Mouse (Mus musculus) hindbrain, postnatal 0 days (tissue): ENCODE measurements around the gene Unc93a. TPM values are rescaled to one million over a fixed set of nuclear protein-coding genes. Genes with fewer than 3 reads are reported as not detected.
A peak's percentile ranks its signal among the peaks of the same experiment; 100 is the strongest.
"Not testable (repeated sequence)": the region's sequence is repeated elsewhere in the genome, so short reads cannot be mapped to it uniquely, and the experiment has no call there.

Experiments used
- ATAC-seq: fragments of 200-750 bp; cut with Nextera tagmentation; 2 replicates; pipeline ENCODE4 v1.8.0; 2017; ENCODE audit warnings: mild to moderate bottlenecking, moderate TSS enrichment, moderate library complexity
- DNase-seq: peaks from one replicate; pipeline ENCODE4 v3.0.0-alpha.2; 2015; ENCODE audit warnings: low spot score
- H3K27ac ChIP-seq: fragments of 300-500 bp; sonication (generic); 2 replicates; pipeline ENCODE4 v1.5.1; 2014; ENCODE audit warnings: mild to moderate bottlenecking
- H3K27me3 ChIP-seq: fragments of 300-500 bp; sonication (generic); 2 replicates; pipeline ENCODE4 v1.6.1; 2014; ENCODE audit warnings: low read length, mixed read lengths; ENCODE audit not compliant: insufficient read depth
- H3K36me3 ChIP-seq: fragments of 300-500 bp; sonication (generic); 2 replicates; pipeline ENCODE4 v1.6.1; 2014; ENCODE audit warnings: low read length, mixed read lengths; ENCODE audit not compliant: insufficient read depth
- H3K4me1 ChIP-seq: fragments of 300-500 bp; sonication (generic); 2 replicates; pipeline ENCODE4 v1.6.1; 2014; ENCODE audit warnings: antibody characterized with exemption, low read length, mixed read lengths; ENCODE audit not compliant: insufficient read depth
- H3K4me2 ChIP-seq: fragments of 300-500 bp; sonication (generic); 2 replicates; pipeline ENCODE4 v1.6.1; 2014; ENCODE audit warnings: low read depth, mild to moderate bottlenecking, low read length, moderate library complexity, mixed read lengths
- H3K4me3 ChIP-seq: fragments of 300-500 bp; sonication (generic); 2 replicates; pipeline ENCODE4 v1.5.1; 2014; ENCODE audit warnings: low read length
- H3K9ac ChIP-seq: fragments of 300-500 bp; sonication (generic); replicated peaks from 2 replicates; pipeline ENCODE4 v1.6.1; 2014; ENCODE audit warnings: mild to moderate bottlenecking, low read length, moderate library complexity, mixed read lengths
- H3K9me3 ChIP-seq: fragments of 300-500 bp; sonication (generic); 2 replicates; pipeline ENCODE4 v1.6.1; 2016; ENCODE audit warnings: low read length, mixed read lengths
- WGBS: fragments of 180-500 bp; shearing (Covaris S2); extraction: QIAGEN DNeasy Blood & Tissue Kit; methylation state at CpG from one replicate; pipeline ENCODE4 v1.1.7; 2014; 5-methylcytosine and 5-hydroxymethylcytosine counted together
- polyA plus RNA-seq: library from polyadenylated mRNA; unstranded; fragments of >200 nt; fragmentation: Nextera tagmentation; extraction: Ambion mirVana; gene quantifications from 2 replicates; pipeline ENCODE4 v1.2.1, GENCODE M21; 2015
- total RNA-seq: library from RNA; depleted of rRNA; stranded (reverse); fragments of >200 nt; gene quantifications from 2 replicates; pipeline ENCODE4 v1.2.3, GENCODE M21; 2014; rRNA removed

The Unc93a gene
- total and polyA plus RNA-seq, 2 experiments from 2014 or later = 0.08 TPM; not detected in 1

GRCm38 (mm10) chr17:13092100-13092764, 39.4 kb downstream of the Unc93a start:
- H3K36me3 ChIP-seq, H3K27me3 ChIP-seq, H3K4me2 ChIP-seq, H3K27ac ChIP-seq, H3K4me3 ChIP-seq, ATAC-seq, DNase-seq, H3K9ac ChIP-seq, H3K4me1 ChIP-seq, H3K9me3 ChIP-seq: not testable (repeated sequence)
- WGBS = 55% methylated on average over 5 of the region's 8 CpGs

- not testable (repeated sequence) for H3K27me3 ChIP-seq, H3K4me3 ChIP-seq, H3K9ac ChIP-seq, DNase-seq, H3K4me2 ChIP-seq, ATAC-seq, H3K27ac ChIP-seq, H3K4me1 ChIP-seq, H3K36me3 ChIP-seq, H3K9me3 ChIP-seq
- WGBS = no CpG with 5 or more reads among the region's 1 CpGs
Observed at GRCm38 (mm10) chr17:13091510-13091909, 40.1 kb downstream of the Unc93a start.

GRCm38 (mm10) chr17:13069227-13069626, 62.4 kb downstream of the Unc93a start:
- not testable (repeated sequence) for DNase-seq, H3K4me3 ChIP-seq, H3K9ac ChIP-seq, H3K27ac ChIP-seq, H3K36me3 ChIP-seq, H3K4me2 ChIP-seq, ATAC-seq, H3K9me3 ChIP-seq, H3K27me3 ChIP-seq, H3K4me1 ChIP-seq
- WGBS = 70% methylated on average over 3 of the region's 5 CpGs

- H3K4me3 ChIP-seq, H3K27me3 ChIP-seq, H3K27ac ChIP-seq, H3K4me1 ChIP-seq, ATAC-seq, DNase-seq, H3K4me2 ChIP-seq, H3K9ac ChIP-seq, H3K36me3 ChIP-seq, H3K9me3 ChIP-seq: not testable (repeated sequence)
- no CpG with 5 or more reads among the region's 4 CpGs for WGBS
Observed at GRCm38 (mm10) chr17:13067864-13068385, 63.7 kb downstream of the Unc93a start.

- ATAC-seq = peak; percentile 27; the same call in 1 of the 2 replicates
Observed at GRCm38 (mm10) chr17:13062882-13063281, 68.7 kb downstream of the Unc93a start.

GRCm38 (mm10) chr17:13060804-13061203, 70.8 kb downstream of the Unc93a start, which contains the start of gene Tcp10b:
Tcp10b (plus strand) TSS chr17:13061104.
- H3K27ac ChIP-seq, DNase-seq, H3K4me3 ChIP-seq, H3K4me1 ChIP-seq, H3K9ac ChIP-seq, H3K27me3 ChIP-seq, H3K4me2 ChIP-seq, H3K9me3 ChIP-seq, ATAC-seq, H3K36me3 ChIP-seq: not testable (repeated sequence)
- 93% methylated on average over 4 of the region's 4 CpGs for WGBS

More at GRCm38 (mm10) chr17:13062882-13063281, 68.7 kb downstream of the Unc93a start:
- not testable (repeated sequence) for H3K36me3 ChIP-seq, H3K4me3 ChIP-seq, DNase-seq, H3K4me2 ChIP-seq, H3K9ac ChIP-seq, H3K9me3 ChIP-seq, H3K4me1 ChIP-seq, H3K27me3 ChIP-seq, H3K27ac ChIP-seq
- 88% methylated on average over 4 of the region's 7 CpGs for WGBS

Other genes with a start within 250 kb of the Unc93a start
- gene Pnldc1, start 221.6 kb downstream of the Unc93a start, total RNA-seq = 0.94 and 2.4 TPM in 2 replicates
- 1.8 and 2.0 TPM in 2 replicates for gene Pnldc1, start 221.6 kb downstream of the Unc93a start, polyA plus RNA-seq
- gene Tcp1, start 216.1 kb downstream of the Unc93a start, total RNA-seq = 310 and 510 TPM in 2 replicates
- 350 TPM in 2 replicates for gene Tcp1, start 216.1 kb downstream of the Unc93a start, polyA plus RNA-seq
- gene Mrpl18, start 215.5 kb downstream of the Unc93a start, total RNA-seq = 34.1 and 46.9 TPM in 2 replicates
- 116 and 123 TPM in 2 replicates for gene Mrpl18, start 215.5 kb downstream of the Unc93a start, polyA plus RNA-seq
- 0.36 and 0.94 TPM in 2 replicates for gene Acat3, start 191.2 kb downstream of the Unc93a start, total RNA-seq
- gene Acat3, start 191.2 kb downstream of the Unc93a start, polyA plus RNA-seq = 0.75 and 0.91 TPM in 2 replicates
- gene Acat2, start 171.1 kb downstream of the Unc93a start, total RNA-seq = 155 and 161 TPM in 2 replicates
- gene Acat2, start 171.1 kb downstream of the Unc93a start, polyA plus RNA-seq = 212 and 215 TPM in 2 replicates
- 48.9 and 54.2 TPM in 2 replicates for gene Wtap, start 137.6 kb downstream of the Unc93a start, total RNA-seq
- gene Wtap, start 137.6 kb downstream of the Unc93a start, polyA plus RNA-seq = 123 and 126 TPM in 2 replicates
- 229 and 295 TPM in 2 replicates for gene Sod2, start 125.0 kb downstream of the Unc93a start, total RNA-seq
- gene Sod2, start 125.0 kb downstream of the Unc93a start, polyA plus RNA-seq = 149 and 155 TPM in 2 replicates
- gene Gpr31b, start 79.5 kb downstream of the Unc93a start, total RNA-seq = 0.73 TPM in 1 of 2 replicates, not detected in the other
- gene Gpr31b, start 79.5 kb downstream of the Unc93a start, polyA plus RNA-seq = not detected in 2 replicates
- gene Tcp10b, start 70.7 kb downstream of the Unc93a start, total RNA-seq = 0.18 TPM in 1 of 2 replicates, not detected in the other
- gene Tcp10b, start 70.7 kb downstream of the Unc93a start, polyA plus RNA-seq = 0.28 and 0.31 TPM in 2 replicates
- gene Smok2a, start 89.4 kb upstream of the Unc93a start, total RNA-seq = not detected in 2 replicates
- gene Smok2a, start 89.4 kb upstream of the Unc93a start, polyA plus RNA-seq = not detected in 2 replicates
- not detected in 2 replicates for gene Smok2b, start 98.4 kb upstream of the Unc93a start, total RNA-seq
- gene Smok2b, start 98.4 kb upstream of the Unc93a start, polyA plus RNA-seq = not detected in 2 replicates
- not detected in 2 replicates for gene Tcp10c, start 222.8 kb upstream of the Unc93a start, total RNA-seq
- gene Tcp10c, start 222.8 kb upstream of the Unc93a start, polyA plus RNA-seq = not detected in 2 replicates